Mouse (Mus musculus) cerebellum, postnatal 10 days (tissue): ENCODE results near the gene Myh9.
A peak's percentile ranks its signal among the peaks of the same experiment; 100 is the strongest.

Experiments used
- DNase-seq, 2 experiments: peaks; one replicate each; pipeline ENCODE4 v3.0.0; 2021; ENCODE audit warnings: mixed read lengths in 2 of 2

Gene Myh9

DNA sequence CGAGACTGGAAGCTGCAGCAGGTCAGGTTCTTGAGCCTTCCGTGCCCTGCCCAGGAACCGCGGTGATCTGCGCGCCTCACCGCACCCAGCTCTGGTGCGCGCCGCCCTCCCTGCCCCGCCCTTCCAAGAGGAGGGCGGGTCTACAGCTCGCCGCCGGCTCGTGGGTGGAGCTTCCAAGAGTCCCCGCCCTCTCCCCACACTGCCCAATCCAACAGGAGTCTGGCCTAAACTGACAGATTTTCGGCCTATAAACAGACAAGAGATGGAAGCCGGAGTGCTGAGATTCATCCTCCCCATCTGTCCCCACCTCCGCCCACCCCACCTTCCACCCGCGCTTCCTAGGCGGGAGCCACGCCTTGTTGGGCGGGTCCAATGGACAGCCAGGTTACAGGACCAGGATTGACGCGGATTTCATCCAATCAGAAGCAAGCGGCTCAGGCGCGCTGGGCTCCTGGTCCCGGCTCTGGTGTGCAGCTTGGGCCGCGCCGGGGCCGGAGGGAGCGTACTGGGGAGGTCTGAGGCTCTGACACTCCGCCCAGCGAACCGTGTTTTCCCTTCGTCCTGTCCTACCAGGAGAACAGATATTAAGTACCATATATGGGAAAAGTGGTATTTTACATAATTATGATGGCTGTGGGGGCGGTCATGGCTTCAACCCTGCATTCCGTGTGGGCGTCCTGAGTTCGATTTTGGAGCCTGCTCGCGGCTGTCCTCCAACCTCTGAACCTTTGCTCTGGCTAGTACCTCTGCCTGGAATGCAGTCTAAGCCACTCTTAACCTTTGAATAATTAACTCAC, at the start of gene Myh9:
Gene Myh9 (minus strand): TSS at position 129 of the 797 bp plus-strand sequence.
- DNase-seq, result peak; percentile 100

DNA sequence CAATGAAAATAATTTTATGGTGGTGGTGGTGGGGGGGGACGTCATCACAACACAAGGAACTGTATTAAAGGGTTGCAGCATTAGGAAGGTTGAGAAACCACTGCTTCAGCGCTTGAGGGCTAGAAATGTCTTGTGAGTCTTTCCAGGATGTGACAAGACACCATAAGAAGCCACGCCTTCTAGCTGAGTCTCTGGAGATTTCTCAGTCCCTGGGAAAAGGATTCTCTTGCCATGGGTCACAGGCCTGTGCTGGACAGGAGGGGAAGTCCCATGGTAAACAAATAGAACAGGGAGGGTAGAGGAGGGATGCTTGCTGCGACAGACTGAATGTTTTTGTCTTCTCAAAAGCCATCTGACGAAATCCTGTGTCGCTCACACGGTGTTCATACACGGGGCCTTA, 49.8 kb upstream of the Myh9 start:
- DNase-seq, result no peak

DNA sequence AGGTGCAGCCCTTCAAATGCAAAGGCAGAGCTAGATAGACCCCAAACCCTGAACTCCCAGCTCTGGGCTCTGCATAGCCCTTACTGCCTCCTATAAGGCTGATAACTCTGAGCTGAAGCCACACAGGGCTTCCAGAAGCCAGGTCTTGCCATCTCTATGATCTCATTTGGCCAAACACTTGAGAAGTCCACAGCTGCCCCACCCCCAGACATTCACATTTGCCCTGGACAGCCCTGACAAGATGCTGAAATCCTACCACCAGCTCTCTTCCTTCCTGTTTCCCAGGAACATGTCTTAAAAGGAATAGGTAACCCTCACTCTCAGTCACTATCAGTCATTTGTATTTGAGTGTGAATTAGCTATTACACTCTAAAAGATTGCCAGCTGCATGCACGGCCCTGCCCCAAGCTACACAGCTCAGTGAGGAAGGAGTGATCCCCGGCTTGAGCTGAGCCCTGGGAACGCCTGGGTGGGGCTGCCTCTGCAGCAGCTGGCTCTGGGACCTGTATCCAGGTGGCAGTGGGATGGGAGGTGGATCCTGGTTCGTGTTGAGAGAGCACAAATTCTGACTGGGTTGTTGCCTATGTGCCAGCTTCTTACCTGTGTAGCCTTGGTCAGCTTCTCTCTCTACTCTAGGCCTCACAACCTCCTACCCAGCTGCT, 47.9 kb upstream of the Myh9 start:
- DNase-seq, result no peak

GRCm38 (mm10) chr15:77888286-77888685, 46.3 kb upstream of the Myh9 start:
- DNase-seq, result no peak

DNA sequence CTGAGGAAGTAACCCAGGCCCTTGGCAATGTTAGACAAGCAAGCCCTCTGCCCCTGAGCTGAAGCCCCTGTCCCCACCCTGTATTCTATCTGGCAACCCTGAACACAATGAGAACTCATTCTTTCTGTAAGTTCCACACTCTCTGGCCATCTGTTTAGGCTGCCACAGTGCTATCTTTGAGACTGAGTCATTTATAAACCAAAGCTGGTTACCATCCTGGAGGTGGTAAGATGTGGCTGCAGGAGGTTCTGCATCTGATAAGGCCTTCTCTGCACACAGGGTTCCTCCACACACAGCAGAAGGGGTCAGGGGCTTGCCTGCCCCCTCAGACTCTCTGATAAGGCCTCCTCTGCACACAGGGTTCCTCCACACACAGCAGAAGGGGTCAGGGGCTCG, 45.1 kb upstream of the Myh9 start:
- DNase-seq, result no peak

DNA sequence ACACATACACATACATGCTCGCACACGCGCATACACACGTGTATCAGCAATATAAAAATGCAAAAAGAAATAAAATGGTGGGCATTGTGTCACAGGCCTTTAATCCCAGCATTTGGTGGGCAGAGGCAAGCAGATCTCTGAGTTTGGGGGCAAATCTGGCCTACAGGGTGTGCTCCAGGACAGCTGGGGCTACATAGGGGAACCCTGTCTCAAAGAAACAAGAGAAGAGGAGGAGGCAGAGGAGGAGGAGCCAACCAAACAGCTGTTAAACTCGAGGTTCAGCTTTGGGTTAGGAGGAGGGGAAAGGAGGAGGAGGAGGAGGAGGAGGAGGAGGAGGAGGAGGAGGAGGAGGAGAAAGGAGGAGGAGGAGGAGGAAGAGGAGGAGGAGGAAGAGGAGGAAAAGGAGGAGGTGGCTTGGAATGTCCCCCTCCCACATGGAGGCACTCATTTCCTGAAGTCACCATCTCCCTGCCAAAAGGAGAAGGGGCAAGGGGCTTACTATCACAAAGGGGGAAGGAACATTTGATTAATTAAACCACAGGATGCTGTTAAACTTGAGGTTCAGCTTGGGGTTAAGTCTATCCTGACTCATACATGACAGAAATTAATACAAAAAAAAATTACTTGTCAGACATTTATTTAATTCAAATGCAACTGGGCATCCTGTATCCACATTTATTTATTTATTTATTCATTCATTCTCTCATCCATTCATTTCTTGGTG, 44.6 kb upstream of the Myh9 start:
- DNase-seq, result no peak

GRCm38 (mm10) chr15:77885945-77886344, 44.0 kb upstream of the Myh9 start:
- peak; percentile 40 to 50 for DNase-seq

DNA sequence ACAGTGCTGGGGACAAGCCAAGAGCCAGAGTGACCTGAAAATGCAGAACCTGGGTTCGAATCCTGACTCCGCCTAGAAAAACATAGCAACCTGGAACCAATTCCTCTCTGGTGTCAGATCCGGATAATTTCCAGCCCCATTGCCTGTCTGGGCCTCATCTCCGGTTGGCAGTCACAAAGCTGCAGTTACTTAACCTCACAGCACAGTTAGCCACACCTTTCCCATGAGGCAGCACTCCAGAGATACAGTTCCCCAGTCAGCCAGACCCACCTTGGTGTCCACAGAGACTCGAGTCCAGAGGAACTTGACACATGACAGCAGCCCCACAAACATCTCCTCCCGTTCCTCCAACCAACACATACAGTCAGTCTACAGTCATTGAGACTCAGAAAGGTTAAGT, 43.2 kb upstream of the Myh9 start:
- no peak for DNase-seq

DNA sequence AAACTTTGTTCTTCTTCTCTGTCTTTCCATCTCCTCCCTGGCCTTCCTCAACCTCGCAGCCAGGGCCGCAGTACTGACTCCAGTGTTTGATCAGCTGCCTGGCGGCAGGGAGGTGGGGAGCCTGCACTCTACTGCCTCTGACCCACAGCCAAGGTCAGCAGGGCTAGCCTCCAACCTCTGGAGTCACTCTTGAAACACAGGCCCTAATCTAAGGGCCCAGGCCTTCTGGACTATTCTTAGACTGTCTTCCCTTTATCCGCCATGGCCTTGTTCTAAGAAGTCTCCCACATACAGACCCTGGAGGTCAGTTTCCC, 41.7 kb upstream of the Myh9 start:
- DNase-seq, result no peak

- peak in 1 of 2 experiments; percentile 16 for DNase-seq
Observed at GRCm38 (mm10) chr15:77882797-77883696, 41.1 kb upstream of the Myh9 start.

DNA sequence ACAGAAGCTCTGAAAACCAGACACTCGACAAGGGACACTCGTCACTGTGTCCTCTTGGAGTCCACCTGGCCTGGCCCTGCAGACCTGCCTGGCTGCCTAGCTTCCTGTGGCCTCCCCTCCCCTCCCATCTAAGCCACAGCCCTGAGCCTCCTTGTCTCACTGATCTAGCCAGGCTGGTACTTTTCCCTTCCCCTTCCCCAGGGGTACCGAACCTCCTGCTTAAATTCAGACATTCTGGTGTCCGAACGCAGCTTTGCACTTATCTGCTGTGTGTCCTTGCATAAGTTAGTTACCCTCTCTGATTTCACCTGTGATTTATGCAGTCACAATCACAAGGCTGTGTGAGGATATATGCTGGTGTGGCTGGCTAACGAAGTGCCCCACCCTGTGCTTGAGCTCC, 40.3 kb upstream of the Myh9 start:
- no peak for DNase-seq

- no peak for DNase-seq
Observed at GRCm38 (mm10) chr15:77881698-77882097, 39.7 kb upstream of the Myh9 start.

DNA sequence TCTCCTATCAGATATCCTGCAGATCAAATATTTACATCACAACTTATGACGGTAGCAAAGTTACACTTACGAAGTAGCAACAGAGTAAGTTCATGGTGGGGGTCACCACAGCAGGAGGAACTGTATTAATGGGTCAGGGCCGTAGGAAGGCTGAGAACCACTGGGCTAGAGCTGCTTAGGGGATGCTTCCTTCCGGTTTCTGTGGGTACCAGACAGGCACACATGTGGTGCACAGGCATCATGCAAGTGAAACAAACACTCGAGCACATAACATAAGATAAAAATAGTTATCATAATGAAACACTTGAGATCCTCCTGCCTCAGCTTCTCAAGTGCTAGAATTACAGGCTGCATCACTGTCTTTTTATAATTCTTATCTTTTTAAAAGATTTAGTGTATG, 38.8 kb upstream of the Myh9 start:
- no peak for DNase-seq

GRCm38 (mm10) chr15:77879756-77880155, 37.8 kb upstream of the Myh9 start:
- DNase-seq, result no peak

DNA sequence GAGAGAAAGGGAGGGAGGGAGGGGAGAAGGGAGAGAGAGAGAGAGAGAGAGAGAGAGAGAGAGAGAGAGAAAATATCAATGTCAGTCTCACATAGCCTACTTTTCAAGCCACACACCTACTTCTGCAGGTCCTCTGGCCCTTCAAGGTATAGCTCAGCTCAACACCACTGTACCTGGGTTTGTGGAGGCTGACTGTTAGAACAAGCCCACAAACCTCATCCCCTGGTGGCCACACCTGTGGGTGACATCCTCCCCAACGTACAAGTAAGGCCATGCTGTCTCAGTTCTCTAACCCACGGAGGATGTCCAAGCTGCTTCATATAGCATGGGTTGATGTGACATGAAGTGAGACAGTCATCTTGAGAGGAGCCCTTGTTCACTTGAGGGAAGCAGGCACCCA, 35.2 kb upstream of the Myh9 start:
- DNase-seq, result no peak

DNA sequence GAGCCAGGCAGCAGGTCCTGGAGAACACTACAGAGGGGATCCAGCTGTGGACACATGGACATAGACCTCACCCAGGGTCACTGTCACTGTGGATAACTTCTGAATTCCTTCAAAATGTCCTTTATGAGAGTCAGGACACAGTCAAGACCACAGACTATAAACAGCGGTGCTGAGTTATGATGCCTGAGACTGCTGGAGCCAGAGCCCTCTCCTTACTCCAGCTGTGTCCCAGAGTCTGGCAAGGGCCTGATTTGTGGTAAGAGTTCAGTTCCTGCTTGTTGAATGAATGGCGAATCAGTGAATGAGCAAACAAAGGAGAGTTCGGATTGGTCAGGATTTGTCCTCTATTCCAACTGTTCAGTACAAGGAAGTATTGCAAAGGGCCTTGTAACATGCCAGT, 34.7 kb upstream of the Myh9 start:
- DNase-seq, result no peak

DNA sequence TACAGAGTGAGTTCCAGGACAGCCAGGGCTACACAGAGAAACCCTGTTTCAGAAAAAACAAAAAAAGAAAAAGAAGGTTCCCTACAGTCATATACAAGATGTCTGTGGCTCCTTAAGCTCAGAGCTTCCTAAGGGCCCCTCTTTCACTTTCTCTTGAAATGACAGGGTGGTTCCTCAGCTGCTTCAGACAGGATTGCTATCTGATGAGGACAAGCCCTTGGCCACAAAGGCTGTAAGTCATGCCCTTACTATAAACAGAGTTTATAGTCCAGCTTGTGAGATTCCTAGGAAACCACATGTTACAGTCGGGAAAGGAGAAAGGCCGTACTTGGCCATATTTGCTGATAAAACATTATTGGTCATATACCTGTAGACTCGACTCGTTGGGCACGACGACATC, 34.0 kb upstream of the Myh9 start:
- no peak for DNase-seq

DNA sequence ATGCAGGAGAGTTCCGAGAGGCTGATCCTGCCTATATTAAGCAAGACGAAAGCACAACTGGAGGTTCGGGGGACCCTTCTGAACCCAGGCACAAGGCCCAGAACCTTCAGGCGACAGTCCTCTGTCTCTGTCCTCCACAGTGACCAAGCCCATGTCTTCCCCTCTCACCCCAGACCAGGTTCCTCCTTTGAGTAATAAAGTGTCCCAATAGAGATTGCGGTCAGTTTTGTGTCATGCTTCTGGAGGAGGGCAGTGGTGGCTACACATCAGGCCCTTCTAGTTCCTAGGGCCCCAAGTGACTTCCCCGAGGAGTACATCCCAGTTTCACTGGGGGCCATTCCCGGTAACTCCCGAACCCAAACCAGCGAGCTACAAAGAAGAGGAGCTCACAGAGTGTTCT, 32.8 kb upstream of the Myh9 start:
- DNase-seq, result no peak

DNA sequence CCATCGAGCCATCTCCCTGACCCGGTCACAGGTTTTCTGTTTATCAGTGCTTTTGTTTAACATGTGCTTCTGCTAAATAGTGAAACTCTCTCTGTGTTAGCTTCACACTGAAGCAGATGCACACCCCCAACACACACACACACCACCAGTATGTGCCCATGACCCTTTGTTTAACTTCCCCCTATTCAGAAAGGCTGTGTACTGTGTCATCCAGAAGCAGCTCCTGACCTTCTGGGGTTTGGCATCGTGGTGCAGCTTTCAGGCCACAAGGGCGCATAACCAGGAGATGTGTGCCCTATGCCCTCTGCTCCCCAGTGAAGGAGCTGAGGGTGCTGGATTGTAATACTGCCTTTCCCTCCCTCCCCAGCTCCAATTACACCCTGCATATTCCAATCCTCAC, 32.3 kb upstream of the Myh9 start:
- DNase-seq, result no peak

DNA sequence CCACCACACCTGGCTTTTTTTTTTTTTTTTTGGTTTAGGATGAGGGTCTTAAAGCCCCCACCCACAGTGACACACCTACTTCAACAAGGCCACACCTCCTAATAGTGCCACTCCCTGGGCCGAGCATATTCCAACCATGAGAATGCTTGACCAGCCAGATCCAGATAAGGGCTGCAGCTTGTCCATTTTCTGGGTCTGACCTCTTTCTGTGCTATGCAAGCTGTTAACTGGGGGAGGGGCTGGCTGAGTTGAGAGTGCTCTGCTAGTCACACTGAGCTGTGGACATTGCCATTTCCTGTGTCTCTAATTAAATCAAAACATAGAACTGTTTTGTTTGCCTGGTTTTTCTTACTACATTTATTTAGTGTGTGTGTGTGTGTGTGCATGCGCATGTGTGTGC, 31.6 kb upstream of the Myh9 start:
- peak; percentile 26 to 36 for DNase-seq

- no peak for DNase-seq
Observed at GRCm38 (mm10) chr15:77872996-77873395, 31.0 kb upstream of the Myh9 start.

DNA sequence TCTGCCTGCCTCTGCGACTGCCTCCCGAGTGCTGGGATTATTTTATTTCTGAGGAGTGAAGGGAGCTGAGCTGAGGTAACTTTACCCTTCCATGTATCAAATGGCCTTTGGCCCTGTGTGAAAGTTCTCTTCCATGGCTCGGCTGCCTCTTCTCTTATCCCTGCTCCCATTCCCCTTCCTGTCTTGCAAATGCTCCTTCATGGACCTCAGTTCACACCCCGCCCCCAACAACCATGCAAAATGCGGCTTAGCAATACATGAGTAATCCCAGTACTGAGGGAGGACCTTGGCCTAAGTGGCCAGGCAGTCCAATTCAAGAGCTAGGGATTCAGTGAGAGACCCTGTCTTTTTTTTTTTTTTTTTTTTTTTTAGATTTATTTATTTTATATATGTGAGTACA, 26.4 kb upstream of the Myh9 start:
- no peak for DNase-seq
